Mouse (Mus musculus): ENCODE data around the gene Olfr281. TPM values are rescaled to one million over a fixed set of nuclear protein-coding genes. Genes with fewer than 3 reads are reported as not detected.

The Olfr281 gene
- polyA plus RNA-seq, 1 experiment from 2014 or later: not detected

DNA sequence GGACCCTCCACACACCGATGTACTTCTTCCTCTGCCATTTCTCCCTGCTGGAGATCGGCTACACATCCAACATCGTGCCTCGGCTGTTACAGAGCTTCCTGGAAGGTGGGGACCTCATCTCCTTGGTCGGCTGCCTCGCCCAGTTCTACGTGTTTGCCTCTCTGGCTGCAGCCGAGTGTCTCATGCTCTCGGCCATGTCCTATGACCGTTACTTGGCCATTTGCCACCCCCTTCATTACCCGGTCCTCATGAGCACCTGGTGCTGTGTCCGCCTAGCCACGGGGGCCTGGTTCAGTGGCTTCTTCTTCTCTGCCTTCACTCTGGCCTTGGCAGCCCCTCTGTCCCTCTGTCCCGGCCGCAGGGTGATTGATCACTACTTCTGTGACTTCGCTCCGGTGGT lies 45.2 kb downstream of the Olfr281 start:
- no peak for ATAC-seq (replicated peaks; ENCODE audit: insufficient number of reproducible peaks, low FRiP score, low TSS enrichment)
- H3K9ac ChIP-seq (ENCODE audit: low read depth, low read length): no peak overlapping the region

GRCm38 (mm10) chr15:98503317-98503716 lies 50.9 kb downstream of the Olfr281 start:
- 74% methylated on average over 3 of the region's 3 CpGs for WGBS (ENCODE audit: insufficient replicate concordance)

More for the DNA sequence above, 45.2 kb downstream of the Olfr281 start:
- H3K9me3 ChIP-seq (replicated peaks; ENCODE audit: control insufficient read depth, low read length): no peaks in the 10 kb centered on the region
- H3K4me1 ChIP-seq (ENCODE audit: control insufficient read depth, insufficient read depth, low read length): no peaks in the 10 kb centered on the region
- H3K4me2 ChIP-seq: no peak overlapping the region
- H3K4me3 ChIP-seq (ENCODE audit: low read depth, low read length): no peak overlapping the region
- H3K27me3 ChIP-seq (ENCODE audit: control insufficient read depth, insufficient read depth, low read length): peaks cover 3% of the 10 kb centered on the region; the same call in 1 of the 2 replicates
- no peak overlapping the region for H3K27ac ChIP-seq (ENCODE audit: low read depth, low read length)
- H3K36me3 ChIP-seq (ENCODE audit: control insufficient read depth, insufficient read depth, low read length): no peaks in the 10 kb centered on the region
- WGBS (ENCODE audit: insufficient replicate concordance): 76% methylated on average over 17 of the region's 17 CpGs

GRCm38 (mm10) chr15:98504514-98504913 lies 52.1 kb downstream of the Olfr281 start:
- WGBS (ENCODE audit: insufficient replicate concordance): 11% methylated on average over 18 of the region's 18 CpGs
- H3K9me3 ChIP-seq (replicated peaks; ENCODE audit: control insufficient read depth, low read length): no peaks in the 10 kb centered on the region
- H3K4me1 ChIP-seq (ENCODE audit: control insufficient read depth, insufficient read depth, low read length): no peaks in the 10 kb centered on the region
- H3K27me3 ChIP-seq (ENCODE audit: control insufficient read depth, insufficient read depth, low read length): peaks cover 3% of the 10 kb centered on the region; the same call in 1 of the 2 replicates
- no peak overlapping the region for H3K4me3 ChIP-seq (ENCODE audit: low read depth, low read length)
- no peak overlapping the region for H3K27ac ChIP-seq (ENCODE audit: low read depth, low read length)
- no peak overlapping the region for H3K9ac ChIP-seq (ENCODE audit: low read depth, low read length)
- no peak for ATAC-seq (replicated peaks; ENCODE audit: insufficient number of reproducible peaks, low FRiP score, low TSS enrichment)
- H3K36me3 ChIP-seq (ENCODE audit: control insufficient read depth, insufficient read depth, low read length): no peaks in the 10 kb centered on the region
- H3K4me2 ChIP-seq: no peak overlapping the region

More at GRCm38 (mm10) chr15:98503317-98503716, 50.9 kb downstream of the Olfr281 start:
- H3K9me3 ChIP-seq (replicated peaks; ENCODE audit: control insufficient read depth, low read length): no peaks in the 10 kb centered on the region
- peaks cover 3% of the 10 kb centered on the region; the same call in 1 of the 2 replicates for H3K27me3 ChIP-seq (ENCODE audit: control insufficient read depth, insufficient read depth, low read length)
- no peaks in the 10 kb centered on the region for H3K4me1 ChIP-seq (ENCODE audit: control insufficient read depth, insufficient read depth, low read length)
- H3K9ac ChIP-seq (ENCODE audit: low read depth, low read length): no peak overlapping the region
- ATAC-seq (replicated peaks; ENCODE audit: insufficient number of reproducible peaks, low FRiP score, low TSS enrichment): no peak
- H3K27ac ChIP-seq (ENCODE audit: low read depth, low read length): no peak overlapping the region
- no peaks in the 10 kb centered on the region for H3K36me3 ChIP-seq (ENCODE audit: control insufficient read depth, insufficient read depth, low read length)
- H3K4me3 ChIP-seq (ENCODE audit: low read depth, low read length): no peak overlapping the region
- no peak overlapping the region for H3K4me2 ChIP-seq

- H3K4me2 ChIP-seq: no peak overlapping the region
- no peak overlapping the region for H3K4me3 ChIP-seq (ENCODE audit: low read depth, low read length)
- peaks cover 4% of the 10 kb centered on the region; the same call in 1 of the 2 replicates for H3K4me1 ChIP-seq (ENCODE audit: control insufficient read depth, insufficient read depth, low read length)
- no peak for ATAC-seq (replicated peaks; ENCODE audit: insufficient number of reproducible peaks, low FRiP score, low TSS enrichment)
- H3K9me3 ChIP-seq (replicated peaks; ENCODE audit: control insufficient read depth, low read length): no peaks in the 10 kb centered on the region
- H3K27me3 ChIP-seq (ENCODE audit: control insufficient read depth, insufficient read depth, low read length): no peaks in the 10 kb centered on the region
- H3K36me3 ChIP-seq (ENCODE audit: control insufficient read depth, insufficient read depth, low read length): no peaks in the 10 kb centered on the region
- 68% methylated on average over 9 of the region's 9 CpGs for WGBS (ENCODE audit: insufficient replicate concordance)
- H3K27ac ChIP-seq (ENCODE audit: low read depth, low read length): no peak overlapping the region
- no peak overlapping the region for H3K9ac ChIP-seq (ENCODE audit: low read depth, low read length)
Measured at GRCm38 (mm10) chr15:98506253-98506957, 54.0 kb downstream of the Olfr281 start.

DNA sequence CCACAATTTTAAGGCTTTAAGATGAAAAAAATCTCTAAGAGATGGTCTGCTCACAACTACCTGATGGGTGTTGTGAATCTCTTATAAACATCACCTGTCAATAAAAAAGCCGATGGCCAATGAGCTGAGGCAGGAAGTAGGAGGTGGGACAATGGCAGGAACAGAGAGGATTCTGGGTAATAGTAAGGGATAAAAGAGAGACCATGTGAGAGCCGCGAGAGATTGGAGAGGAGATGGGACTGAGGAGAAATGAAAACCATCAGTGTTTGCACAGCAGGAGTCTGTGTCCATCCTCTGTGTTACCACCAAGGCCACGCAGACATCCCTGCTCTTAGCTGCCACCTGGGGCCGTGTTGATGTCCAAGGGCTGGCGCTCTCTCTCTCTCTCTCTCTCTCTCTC lies 54.9 kb downstream of the Olfr281 start:
- no peaks in the 10 kb centered on the region for H3K27me3 ChIP-seq (ENCODE audit: control insufficient read depth, insufficient read depth, low read length)
- no peak overlapping the region for H3K9ac ChIP-seq (ENCODE audit: low read depth, low read length)
- no peaks in the 10 kb centered on the region for H3K9me3 ChIP-seq (replicated peaks; ENCODE audit: control insufficient read depth, low read length)
- H3K27ac ChIP-seq (ENCODE audit: low read depth, low read length): no peak overlapping the region
- 84% methylated on average over 6 of the region's 6 CpGs for WGBS (ENCODE audit: insufficient replicate concordance)
- no peak for ATAC-seq (replicated peaks; ENCODE audit: insufficient number of reproducible peaks, low FRiP score, low TSS enrichment)
- H3K36me3 ChIP-seq (ENCODE audit: control insufficient read depth, insufficient read depth, low read length): no peaks in the 10 kb centered on the region
- peaks cover 6% of the 10 kb centered on the region for H3K4me1 ChIP-seq (ENCODE audit: control insufficient read depth, insufficient read depth, low read length)
- H3K4me3 ChIP-seq (ENCODE audit: low read depth, low read length): no peak overlapping the region
- no peak overlapping the region for H3K4me2 ChIP-seq

GRCm38 (mm10) chr15:98509387-98509786 lies 57.0 kb downstream of the Olfr281 start:
- H3K27ac ChIP-seq (ENCODE audit: low read depth, low read length): no peak overlapping the region
- no peak for ATAC-seq (replicated peaks; ENCODE audit: insufficient number of reproducible peaks, low FRiP score, low TSS enrichment)
- no peak overlapping the region for H3K4me2 ChIP-seq
- H3K9me3 ChIP-seq (replicated peaks; ENCODE audit: control insufficient read depth, low read length): no peaks in the 10 kb centered on the region
- peaks cover 14% of the 10 kb centered on the region for H3K4me1 ChIP-seq (ENCODE audit: control insufficient read depth, insufficient read depth, low read length)
- H3K9ac ChIP-seq (ENCODE audit: low read depth, low read length): no peak overlapping the region
- WGBS (ENCODE audit: insufficient replicate concordance): 47% methylated on average over 2 of the region's 2 CpGs
- H3K27me3 ChIP-seq (ENCODE audit: control insufficient read depth, insufficient read depth, low read length): no peaks in the 10 kb centered on the region
- no peak overlapping the region for H3K4me3 ChIP-seq (ENCODE audit: low read depth, low read length)
- no peaks in the 10 kb centered on the region for H3K36me3 ChIP-seq (ENCODE audit: control insufficient read depth, insufficient read depth, low read length)

Other genes starting within 250 kb of the Olfr281 start
- not detected in 2 replicates for gene Gm44579, start 231.6 kb upstream of the Olfr281 start, polyA plus RNA-seq (2014; fragmentation: Nextera tagmentation; extraction: Ambion mirVana)
- not detected in 2 replicates for gene Olfr287, start 231.5 kb upstream of the Olfr281 start, polyA plus RNA-seq (2014; fragmentation: Nextera tagmentation; extraction: Ambion mirVana)
- not detected in 2 replicates for gene Olfr286, start 218.1 kb upstream of the Olfr281 start, polyA plus RNA-seq (2014; fragmentation: Nextera tagmentation; extraction: Ambion mirVana)
- not detected in 2 replicates for gene H1fnt, start 195.3 kb upstream of the Olfr281 start, polyA plus RNA-seq (2014; fragmentation: Nextera tagmentation; extraction: Ambion mirVana)
- gene Zfp641, start 156.4 kb upstream of the Olfr281 start, polyA plus RNA-seq (2014; fragmentation: Nextera tagmentation; extraction: Ambion mirVana): 0.92 and 1.3 TPM in 2 replicates
- not detected in 2 replicates for gene Olfr285, start 135.2 kb upstream of the Olfr281 start, polyA plus RNA-seq (2014; fragmentation: Nextera tagmentation; extraction: Ambion mirVana)
- not detected in 2 replicates for gene Olfr284, start 111.6 kb upstream of the Olfr281 start, polyA plus RNA-seq (2014; fragmentation: Nextera tagmentation; extraction: Ambion mirVana)
- gene Olfr283, start 71.6 kb upstream of the Olfr281 start, polyA plus RNA-seq (2014; fragmentation: Nextera tagmentation; extraction: Ambion mirVana): not detected in 2 replicates
- gene Olfr282, start 21.4 kb upstream of the Olfr281 start, polyA plus RNA-seq (2014; fragmentation: Nextera tagmentation; extraction: Ambion mirVana): not detected in 2 replicates
- not detected in 2 replicates for gene OR5BS1P, start 17.3 kb downstream of the Olfr281 start, polyA plus RNA-seq (2014; fragmentation: Nextera tagmentation; extraction: Ambion mirVana)
- not detected in 2 replicates for gene Lalba, start 30.1 kb downstream of the Olfr281 start, polyA plus RNA-seq (2014; fragmentation: Nextera tagmentation; extraction: Ambion mirVana)
- gene Olfr279, start 39.8 kb downstream of the Olfr281 start, polyA plus RNA-seq (2014; fragmentation: Nextera tagmentation; extraction: Ambion mirVana): not detected in 2 replicates
- gene Kansl2, start 81.7 kb downstream of the Olfr281 start, polyA plus RNA-seq (2014; fragmentation: Nextera tagmentation; extraction: Ambion mirVana): 75.9 and 77.5 TPM in 2 replicates
- 38.1 and 42.3 TPM in 2 replicates for gene Ccnt1, start 118.3 kb downstream of the Olfr281 start, polyA plus RNA-seq (2014; fragmentation: Nextera tagmentation; extraction: Ambion mirVana)
- gene 4930415O20Rik, start 118.4 kb downstream of the Olfr281 start, polyA plus RNA-seq (2014; fragmentation: Nextera tagmentation; extraction: Ambion mirVana): 0.73 and 1.0 TPM in 2 replicates
- gene Adcy6, start 157.5 kb downstream of the Olfr281 start, polyA plus RNA-seq (2014; fragmentation: Nextera tagmentation; extraction: Ambion mirVana): 24.5 and 34.8 TPM in 2 replicates
- 9.8 and 9.9 TPM in 2 replicates for gene Cacnb3, start 178.3 kb downstream of the Olfr281 start, polyA plus RNA-seq (2014; fragmentation: Nextera tagmentation; extraction: Ambion mirVana)
- gene Ddx23, start 210.3 kb downstream of the Olfr281 start, polyA plus RNA-seq (2014; fragmentation: Nextera tagmentation; extraction: Ambion mirVana): 11.2 and 19.6 TPM in 2 replicates
- gene Rnd1, start 224.9 kb downstream of the Olfr281 start, polyA plus RNA-seq (2014; fragmentation: Nextera tagmentation; extraction: Ambion mirVana): 1.2 and 1.6 TPM in 2 replicates